Mouse (Mus musculus) midbrain, embryonic 12.5 days (tissue): ENCODE measurements around the gene Ehbp1. TPM values are rescaled to one million over a fixed set of nuclear protein-coding genes. Genes with fewer than 3 reads are reported as not detected.

Source experiments
- ATAC-seq: fragments of 200-750 bp; cut with Nextera tagmentation; 2 replicates; pipeline ENCODE4 v1.8.0; 2017; ENCODE audit warnings: low read depth, moderate TSS enrichment, moderate library complexity; ENCODE audit not compliant: low FRiP score
- H3K27ac ChIP-seq: fragments of 300-500 bp; sonication (generic); replicated peaks from 2 replicates; pipeline ENCODE4 v1.5.1; 2016; ENCODE audit warnings: mild to moderate bottlenecking
- H3K27me3 ChIP-seq: fragments of 300-500 bp; sonication (generic); 2 replicates; pipeline ENCODE4 v1.6.1; 2016; ENCODE audit warnings: mild to moderate bottlenecking
- H3K36me3 ChIP-seq: fragments of 300-500 bp; sonication (generic); 2 replicates; pipeline ENCODE4 v1.6.1; 2016
- H3K4me1 ChIP-seq: fragments of 300-500 bp; sonication (generic); 2 replicates; pipeline ENCODE4 v1.6.1; 2016
- H3K4me2 ChIP-seq: fragments of 300-500 bp; sonication (generic); replicated peaks from 2 replicates; pipeline ENCODE4 v1.6.1; 2016; ENCODE audit warnings: mild to moderate bottlenecking, moderate library complexity
- H3K4me3 ChIP-seq: fragments of 300-500 bp; sonication (generic); 2 replicates; pipeline ENCODE4 v1.5.1; 2016; ENCODE audit warnings: mild to moderate bottlenecking
- H3K9ac ChIP-seq: fragments of 300-500 bp; sonication (generic); replicated peaks from 2 replicates; pipeline ENCODE4 v1.6.1; 2016; ENCODE audit warnings: mild to moderate bottlenecking, moderate library complexity
- H3K9me3 ChIP-seq: fragments of 300-500 bp; sonication (generic); 2 replicates; pipeline ENCODE4 v1.6.1; 2016; ENCODE audit warnings: mild to moderate bottlenecking
- WGBS: fragments of 180-500 bp; shearing (Covaris S2); methylation state at CpG from one replicate; pipeline ENCODE4 v1.1.7; 2016; 5-methylcytosine and 5-hydroxymethylcytosine counted together
- polyA plus RNA-seq: library from polyadenylated mRNA; unstranded; fragments of >200 nt; fragmentation: Nextera tagmentation; extraction: Ambion mirVana; gene quantifications from 2 replicates; pipeline ENCODE4 v1.2.1, GENCODE M21; 2016

Gene Ehbp1
- polyA plus RNA-seq, 1 experiment from 2014 or later = 20.7 TPM

GRCm38 (mm10) chr11:21996661-21997560, 345.2 kb downstream of the Ehbp1 start:
- 2% methylated on average over 63 of the region's 63 CpGs for WGBS
- Histone ChIP-seq H3K4me1 (peaks cover 62% of the 10 kb centered on the region), H3K4me3 (peak overlapping the region; percentile 79), H3K9me3 (no peaks in the 10 kb centered on the region), H3K9ac (peak overlapping the region; percentile 93), H3K27me3 (peaks cover 72% of the 10 kb centered on the region), H3K27ac (peak overlapping the region; percentile 96), H3K4me2 (peak overlapping the region; percentile 83), H3K36me3 (peaks cover 14% of the 10 kb centered on the region)
- ATAC-seq = peak; percentile 59

DNA sequence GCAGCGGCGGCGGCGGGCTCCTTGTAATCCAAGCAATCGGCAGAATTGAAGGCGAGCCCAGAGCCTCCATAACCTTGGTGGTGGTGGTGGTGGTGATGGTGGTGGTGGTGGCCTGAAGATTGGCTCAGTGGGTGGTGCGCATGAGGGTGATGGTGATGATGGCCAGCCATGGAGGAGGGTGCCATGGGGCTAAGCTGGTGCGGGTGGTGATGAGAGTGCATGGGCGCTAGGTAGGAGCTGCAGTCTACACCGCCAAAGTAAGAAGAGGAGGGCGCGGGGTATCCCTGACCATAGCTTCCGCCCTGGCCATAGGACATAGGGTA, 345.8 kb downstream of the Ehbp1 start:
- ATAC-seq = peak; percentile 8; the same call in 1 of the 2 replicates
- Histone ChIP-seq H3K9ac (peak overlapping the region; percentile 93), H3K4me1 (peaks cover 62% of the 10 kb centered on the region), H3K9me3 (no peaks in the 10 kb centered on the region), H3K27me3 (peaks cover 71% of the 10 kb centered on the region), H3K4me2 (peak overlapping the region; percentile 83), H3K36me3 (peaks cover 14% of the 10 kb centered on the region), H3K4me3 (peak overlapping the region; percentile 79), H3K27ac (peak overlapping the region; percentile 96)
- 8% methylated on average over 13 of the region's 13 CpGs for WGBS

- no peak for ATAC-seq
- peak overlapping the region; percentile 93 for H3K9ac ChIP-seq
- H3K27ac ChIP-seq = peak overlapping the region; percentile 96
Observed at GRCm38 (mm10) chr11:21995534-21996324, 346.4 kb downstream of the Ehbp1 start.

DNA sequence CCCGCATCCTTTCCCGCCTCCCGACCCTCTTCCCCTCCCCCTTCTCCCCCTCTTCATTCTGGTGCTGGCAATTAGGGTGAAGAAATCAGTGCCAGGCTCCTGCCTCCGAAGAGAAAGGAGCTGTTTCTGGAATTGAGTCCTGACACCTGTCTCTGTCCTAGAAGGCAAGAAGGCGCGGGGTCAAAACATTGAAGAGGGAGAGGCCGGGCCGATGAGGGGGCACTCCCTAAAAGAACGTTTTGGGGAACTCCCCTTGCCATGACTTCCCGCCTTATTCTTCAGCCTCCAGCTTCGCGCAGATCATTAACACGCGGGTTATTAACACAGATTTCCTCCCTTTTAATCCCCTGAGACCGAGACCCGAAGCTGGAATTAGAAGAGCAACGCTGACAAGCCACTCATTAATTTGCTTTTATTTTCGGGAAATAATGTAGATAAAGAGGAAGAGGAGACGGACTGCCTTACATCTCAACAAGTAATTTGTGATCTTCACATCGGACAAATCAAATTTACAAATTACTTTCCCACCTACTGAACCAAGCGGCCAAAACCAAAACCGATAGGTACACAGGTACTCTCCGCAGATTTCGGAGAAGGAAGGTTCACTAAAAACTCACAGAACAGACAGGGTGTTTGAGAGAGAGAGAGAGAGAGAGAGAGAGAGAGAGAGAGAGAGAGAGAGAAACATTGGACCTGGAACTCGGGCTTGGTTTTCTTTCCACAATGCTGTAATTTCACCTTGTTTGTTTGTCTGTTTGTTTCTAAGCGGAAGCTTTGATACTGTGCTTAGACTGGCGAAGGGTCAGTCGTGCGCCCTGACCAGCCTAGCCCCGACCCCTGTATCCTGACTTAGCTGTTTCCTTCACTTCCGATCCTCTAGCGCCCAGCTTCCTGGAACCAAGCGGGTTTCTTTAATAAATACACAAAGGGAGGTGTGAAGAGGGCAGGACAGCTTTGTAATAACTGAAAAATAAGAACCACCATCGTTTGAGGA, 347.4 kb downstream of the Ehbp1 start:
- Histone ChIP-seq H3K4me2 (peak overlapping the region; percentile 83), H3K4me1 (peaks cover 55% of the 10 kb centered on the region), H3K36me3 (peaks cover 14% of the 10 kb centered on the region), H3K27me3 (peaks cover 59% of the 10 kb centered on the region), H3K9me3 (no peaks in the 10 kb centered on the region), H3K27ac (peak overlapping the region; percentile 96), H3K4me3 (peak overlapping the region; percentile 79), H3K9ac (peak overlapping the region; percentile 93)
- 5% methylated on average over 34 of the region's 34 CpGs for WGBS
- no peak for ATAC-seq

More at GRCm38 (mm10) chr11:21995534-21996324, 346.4 kb downstream of the Ehbp1 start:
- Histone ChIP-seq H3K4me1 (peaks cover 57% of the 10 kb centered on the region), H3K27me3 (peaks cover 66% of the 10 kb centered on the region), H3K4me2 (peak overlapping the region; percentile 83), H3K9me3 (no peaks in the 10 kb centered on the region), H3K4me3 (peak overlapping the region; percentile 79), H3K36me3 (peaks cover 14% of the 10 kb centered on the region)
- 7% methylated on average over 27 of the region's 27 CpGs for WGBS

- H3K27me3 ChIP-seq = peaks cover 57% of the 10 kb centered on the region
- H3K36me3 ChIP-seq = peaks cover 14% of the 10 kb centered on the region
- H3K9ac ChIP-seq = peak overlapping the region; percentile 93
- H3K4me2 ChIP-seq = peak overlapping the region; percentile 83
- H3K27ac ChIP-seq = peak overlapping the region; percentile 96
- H3K4me3 ChIP-seq = peak overlapping the region; percentile 79
- peaks cover 55% of the 10 kb centered on the region for H3K4me1 ChIP-seq
- 2% methylated on average over 46 of the region's 47 CpGs for WGBS
- ATAC-seq = no peak; the same call in 1 of the 2 replicates
- no peaks in the 10 kb centered on the region for H3K9me3 ChIP-seq
Observed at GRCm38 (mm10) chr11:21993597-21994376, 348.3 kb downstream of the Ehbp1 start.

DNA sequence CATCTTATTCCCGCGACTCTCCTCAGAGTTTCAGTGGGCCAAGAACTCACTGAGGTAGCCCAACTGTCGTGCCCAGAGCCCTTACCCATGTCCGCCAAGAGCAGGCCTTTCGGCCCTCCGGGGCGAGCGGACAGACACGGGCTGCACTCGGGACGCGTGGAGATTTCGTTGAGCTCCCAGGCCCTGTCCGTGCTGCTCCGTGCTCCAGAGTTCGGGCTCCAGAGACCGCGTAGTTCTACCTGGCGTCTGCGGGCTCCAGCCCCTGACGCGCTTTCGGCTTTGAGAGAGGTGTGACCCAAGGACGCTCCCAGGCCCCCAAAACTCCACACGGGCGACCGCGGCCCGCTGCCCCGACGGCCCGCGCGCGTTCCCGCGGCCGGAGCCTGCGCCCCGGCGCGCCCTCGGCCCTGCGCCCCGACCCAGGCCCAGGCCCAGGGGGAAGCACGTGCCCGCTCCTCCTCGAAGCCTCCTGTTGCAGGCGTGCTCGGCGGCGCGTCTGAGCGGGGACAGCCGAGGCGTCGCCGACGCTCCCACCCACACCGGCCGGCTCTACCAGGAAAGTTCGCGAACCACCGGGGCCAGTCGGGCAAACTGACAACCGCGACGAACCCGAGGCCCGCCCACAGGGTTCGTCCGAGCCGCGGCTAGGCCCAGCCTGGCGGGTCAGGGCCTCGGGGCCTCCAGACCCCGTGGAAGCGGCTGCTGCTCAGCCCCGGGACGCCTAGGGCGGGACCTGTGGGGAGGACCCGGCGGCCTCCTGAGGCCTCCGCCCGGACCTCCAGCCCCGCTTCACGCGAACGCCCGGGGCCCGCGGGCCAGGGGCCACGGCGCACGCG, 349.1 kb downstream of the Ehbp1 start:
- H3K27ac ChIP-seq = peak overlapping the region; percentile 96
- 3% methylated on average over 89 of the region's 96 CpGs for WGBS
- H3K4me1 ChIP-seq = peaks cover 47% of the 10 kb centered on the region
- peaks cover 49% of the 10 kb centered on the region for H3K27me3 ChIP-seq
- ATAC-seq = peak; percentile 32
- H3K9me3 ChIP-seq = no peaks in the 10 kb centered on the region
- peaks cover 14% of the 10 kb centered on the region for H3K36me3 ChIP-seq
- H3K9ac ChIP-seq = peak overlapping the region; percentile 93
- H3K4me2 ChIP-seq = peak overlapping the region; percentile 83
- peak overlapping the region; percentile 79 for H3K4me3 ChIP-seq

DNA sequence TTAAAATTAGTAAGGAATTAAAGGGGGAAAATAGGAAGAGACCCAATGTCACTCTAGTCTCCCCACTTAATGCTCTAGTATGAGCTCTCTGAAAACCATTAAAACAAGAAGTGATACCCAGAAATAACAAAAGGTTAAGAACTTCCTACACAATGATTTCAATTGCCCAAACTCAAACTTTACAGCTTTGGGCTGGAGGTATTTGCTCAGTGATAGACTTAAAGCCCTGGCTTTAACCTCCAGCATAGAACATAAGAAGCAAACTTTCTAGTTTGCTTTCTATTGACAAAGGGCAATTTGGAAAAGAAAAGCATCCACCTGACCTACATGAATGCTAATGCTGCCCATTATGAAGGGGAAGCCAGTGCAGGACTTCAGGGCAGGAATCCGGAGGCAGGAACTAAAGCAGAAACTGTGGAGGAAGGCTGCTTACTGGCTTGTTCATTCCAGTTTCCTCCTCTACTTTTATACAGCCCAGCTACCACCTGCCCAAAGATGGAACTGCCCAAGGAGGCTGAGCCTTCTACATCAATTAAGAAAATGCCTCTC, 353.6 kb downstream of the Ehbp1 start:
- peaks cover 20% of the 10 kb centered on the region for H3K27me3 ChIP-seq
- WGBS = 76% methylated on average over 1 of the region's 1 CpGs

GRCm38 (mm10) chr11:21985118-21985517, 357.0 kb downstream of the Ehbp1 start:
- Histone ChIP-seq H3K4me1 (0 out of 2 replicates have a peak, but pooled peaks cover 6% of the 10 kb centered on the region), H3K9ac (no peak overlapping the region), H3K4me2 (no peak overlapping the region), H3K9me3 (no peaks in the 10 kb centered on the region), H3K27ac (no peak overlapping the region), H3K27me3 (peaks cover 10% of the 10 kb centered on the region), H3K36me3 (no peaks in the 10 kb centered on the region), H3K4me3 (no peak overlapping the region)
- WGBS = 67% methylated on average over 1 of the region's 1 CpGs
- no peak for ATAC-seq

More for the DNA sequence above, 353.6 kb downstream of the Ehbp1 start:
- Histone ChIP-seq H3K4me1 (peaks cover 15% of the 10 kb centered on the region), H3K36me3 (no peaks in the 10 kb centered on the region), H3K4me3 (no peak overlapping the region), H3K27ac (no peak overlapping the region), H3K9me3 (no peaks in the 10 kb centered on the region), H3K4me2 (no peak overlapping the region), H3K9ac (no peak overlapping the region)
- no peak for ATAC-seq

GRCm38 (mm10) chr11:21974005-21974531, 368.0 kb downstream of the Ehbp1 start:
- no peaks in the 10 kb centered on the region for H3K27me3 ChIP-seq
- H3K4me2 ChIP-seq = no peak overlapping the region
- WGBS = 75% methylated on average over 5 of the region's 5 CpGs
- H3K4me3 ChIP-seq = no peak overlapping the region
- no peak overlapping the region for H3K9ac ChIP-seq
- ATAC-seq = no peak
- H3K36me3 ChIP-seq = no peaks in the 10 kb centered on the region
- H3K4me1 ChIP-seq = no peaks in the 10 kb centered on the region
- H3K27ac ChIP-seq = no peak overlapping the region
- no peaks in the 10 kb centered on the region for H3K9me3 ChIP-seq

DNA sequence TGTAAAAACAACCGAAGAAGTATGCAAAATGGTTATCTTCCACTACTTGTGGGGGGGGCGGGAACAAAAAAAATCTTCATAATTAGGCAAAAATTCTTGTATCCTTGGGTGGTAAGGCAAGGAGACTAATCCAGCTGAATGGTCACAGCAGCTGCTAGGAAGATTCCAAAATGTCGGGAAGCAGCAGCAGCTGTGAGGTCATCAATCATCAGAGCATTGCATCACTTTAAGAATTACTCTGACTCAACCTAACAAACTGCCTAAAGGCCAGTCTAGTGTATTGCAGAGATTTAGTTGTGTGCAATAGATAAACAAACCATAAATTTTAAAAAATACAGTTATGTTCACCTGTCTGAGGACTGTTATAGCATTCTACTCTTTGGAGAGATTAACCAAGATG, 368.5 kb downstream of the Ehbp1 start:
- no peaks in the 10 kb centered on the region for H3K4me1 ChIP-seq
- 85% methylated on average over 3 of the region's 3 CpGs for WGBS
- no peaks in the 10 kb centered on the region for H3K36me3 ChIP-seq
- ATAC-seq = no peak
- no peak overlapping the region for H3K9ac ChIP-seq
- no peak overlapping the region for H3K4me2 ChIP-seq
- no peaks in the 10 kb centered on the region for H3K27me3 ChIP-seq
- no peaks in the 10 kb centered on the region for H3K9me3 ChIP-seq
- H3K27ac ChIP-seq = no peak overlapping the region
- H3K4me3 ChIP-seq = no peak overlapping the region
